Mouse (Mus musculus): ENCODE measurements around the gene Dmxl2. TPM values are rescaled to one million over a fixed set of nuclear protein-coding genes. Genes with fewer than 3 reads are reported as not detected.

Dmxl2 gene
- 100 to 1,000 TPM; 214 TPM for total RNA-seq (2021)
- long read RNA-seq, experiment 1, partial matches to known transcripts, result 12 of 18 reads
- long read RNA-seq, experiment 1, other reads (novel, unspliced or antisense), result 6 of 18 reads
- long read RNA-seq, experiment 2, full-length matches to known transcripts, result 1 of 32 reads
- long read RNA-seq, experiment 2, partial matches to known transcripts, result 22 of 32 reads
- long read RNA-seq, experiment 2, other reads (novel, unspliced or antisense), result 9 of 32 reads

DNA sequence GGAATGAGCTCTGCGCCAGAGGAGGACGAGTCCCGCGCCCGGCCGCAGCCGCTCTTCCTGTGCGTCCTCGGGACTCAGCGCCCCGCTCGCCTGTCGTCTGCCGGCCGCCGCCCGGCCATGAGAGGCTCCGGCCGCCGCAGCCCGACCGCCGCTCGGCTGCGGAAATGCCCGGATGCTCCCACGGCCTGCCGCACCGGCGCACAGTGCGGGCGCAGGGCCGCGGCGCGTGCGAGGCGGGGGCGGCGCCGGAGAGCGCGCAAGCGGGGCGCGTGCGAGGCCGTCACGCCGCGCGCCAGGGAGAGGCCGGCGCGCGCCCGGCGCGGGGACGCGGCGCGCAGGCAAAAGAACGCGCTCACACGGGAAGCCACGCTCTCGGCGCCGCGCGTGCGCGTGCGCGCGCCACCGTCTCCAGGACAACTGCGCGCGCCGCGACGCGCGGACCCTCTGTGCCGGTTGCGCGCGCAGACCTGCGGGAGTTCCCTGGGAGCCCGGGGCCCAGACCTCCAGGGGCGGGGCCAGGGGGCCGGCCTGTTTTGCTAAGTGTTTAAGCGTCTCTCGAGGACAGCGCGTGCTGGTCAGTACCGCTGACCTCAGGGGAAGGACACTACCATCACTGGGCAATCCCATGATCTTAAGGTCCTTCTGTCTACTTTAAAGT lies at the start of gene Dmxl2:
TSS of gene Dmxl2 (minus strand) at position 174 of the 658 bp plus-strand sequence.
- H3K27ac ChIP-seq, result peak within 1 kb of the TSS; percentile 98
- H3K4me3 ChIP-seq, result peak within 1 kb of the TSS; percentile 97
- TF ChIP-seq CTCF (conservative IDR thresholded peaks at IDR 0.05), result no peak
- DNase-seq (ENCODE audit: low spot score in 2 of 2), result peak; percentile 77 to 83

DNA sequence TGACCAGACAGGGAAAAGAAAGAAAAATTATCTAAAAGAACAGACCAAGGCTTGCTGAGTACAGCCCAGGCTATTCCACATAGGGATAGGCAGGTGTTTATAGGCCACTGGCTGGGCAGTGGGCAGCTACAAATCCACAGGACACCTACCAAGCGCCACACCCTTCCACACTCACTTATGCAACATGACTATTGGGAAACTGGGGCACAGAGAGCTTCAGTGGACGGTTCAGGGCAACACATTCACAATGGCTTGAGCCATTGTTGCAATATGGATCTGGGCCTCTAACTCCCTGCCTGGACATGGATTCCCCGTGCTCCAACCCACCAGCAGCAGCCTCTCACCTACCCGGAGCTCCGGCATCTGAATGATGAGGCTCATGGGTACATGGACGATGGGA lies 48.0 kb upstream of the Dmxl2 start:
- no peak overlapping the region for H3K27ac ChIP-seq
- no peak for DNase-seq (ENCODE audit: low spot score in 2 of 2)

DNA sequence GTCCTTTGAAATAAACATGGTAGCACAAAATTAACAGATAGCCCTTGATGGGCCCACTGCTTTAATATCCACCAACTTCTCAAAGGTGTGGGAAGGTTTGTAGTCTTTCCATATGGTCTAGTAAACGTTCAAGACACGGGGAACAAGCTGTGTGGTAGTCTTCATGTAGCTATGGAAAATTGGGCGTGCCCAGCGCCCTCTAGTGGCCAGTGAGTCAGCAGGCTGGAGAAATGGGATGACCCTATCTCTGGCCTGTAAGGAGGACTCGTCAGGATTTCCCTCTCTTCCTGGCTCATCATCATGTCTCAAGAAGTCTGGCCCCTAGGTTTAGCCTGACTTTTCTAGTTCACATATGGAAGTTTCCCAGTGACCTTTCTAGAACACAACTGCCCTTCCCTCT lies 46.1 kb upstream of the Dmxl2 start:
- Histone ChIP-seq H3K27ac (no peak overlapping the region), H3K4me3 (no peak overlapping the region)
- TF ChIP-seq CTCF (conservative IDR thresholded peaks at IDR 0.05), result peak; percentile 94
- peak in 1 of 2 experiments; percentile 62 for DNase-seq (ENCODE audit: low spot score in 2 of 2)

More for the DNA sequence above, 48.0 kb upstream of the Dmxl2 start:
- TF ChIP-seq CTCF (conservative IDR thresholded peaks at IDR 0.05), result no peak
- no peak overlapping the region for H3K4me3 ChIP-seq

DNA sequence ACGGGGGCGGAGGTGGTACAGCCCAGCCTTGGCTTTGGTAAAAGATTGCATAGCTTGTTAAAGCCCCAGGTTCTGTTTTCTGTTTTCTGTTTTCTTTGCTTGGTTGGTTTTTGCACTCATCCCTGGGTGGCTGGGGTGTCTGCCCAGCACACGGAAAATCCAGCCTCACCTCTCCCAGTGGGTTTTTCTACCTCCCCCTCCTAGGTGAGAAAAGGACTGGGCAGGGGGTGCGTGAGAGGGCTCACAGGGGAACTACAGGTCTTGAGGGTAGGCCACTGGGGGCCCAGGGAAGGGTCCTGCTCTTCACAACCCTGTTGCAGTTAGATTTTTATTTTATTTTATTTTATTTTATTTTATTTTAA lies 43.5 kb upstream of the Dmxl2 start:
- TF ChIP-seq CTCF (conservative IDR thresholded peaks at IDR 0.05), result no peak
- DNase-seq (ENCODE audit: low spot score in 2 of 2), result no peak
- Histone ChIP-seq H3K4me3 (no peak overlapping the region), H3K27ac (no peak overlapping the region)

DNA sequence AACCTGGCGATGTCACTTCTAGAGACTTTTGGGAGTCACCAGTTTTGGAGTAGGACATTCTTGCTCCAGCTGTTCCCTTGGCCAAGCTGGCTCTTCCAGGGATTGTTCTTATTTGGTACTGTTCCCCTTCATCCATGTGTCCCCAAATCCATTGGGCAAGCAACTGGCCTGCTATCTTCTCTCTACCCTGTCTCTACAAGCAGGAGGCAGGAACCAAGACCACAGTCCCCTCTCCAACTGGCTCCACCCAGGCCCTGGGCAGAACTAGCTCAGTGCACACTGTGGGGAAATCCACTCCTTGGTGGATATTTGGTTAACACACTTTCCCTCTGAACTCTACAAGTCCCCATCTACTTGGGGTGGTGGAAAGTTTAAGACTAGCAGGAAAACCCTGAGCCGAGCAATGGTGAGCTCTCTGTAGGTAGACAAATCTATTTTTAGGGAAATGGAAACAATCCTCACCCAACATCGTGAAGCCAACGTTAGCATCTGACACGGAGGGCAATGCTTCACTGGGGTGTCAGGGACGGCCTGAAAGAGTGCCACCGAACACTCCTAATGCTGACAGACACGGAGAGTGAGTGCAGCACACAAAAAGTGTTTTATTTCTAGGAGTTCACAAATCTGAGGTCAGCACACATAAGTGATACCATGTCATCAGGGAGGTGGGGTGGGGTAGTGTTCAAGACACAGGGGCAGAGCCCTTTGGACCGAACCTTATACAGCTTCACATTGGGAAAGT lies 43.0 kb upstream of the Dmxl2 start:
- H3K4me3 ChIP-seq, result no peak overlapping the region
- no peak for DNase-seq (ENCODE audit: low spot score in 2 of 2)
- no peak overlapping the region for H3K27ac ChIP-seq
- TF ChIP-seq CTCF (conservative IDR thresholded peaks at IDR 0.05), result no peak

DNA sequence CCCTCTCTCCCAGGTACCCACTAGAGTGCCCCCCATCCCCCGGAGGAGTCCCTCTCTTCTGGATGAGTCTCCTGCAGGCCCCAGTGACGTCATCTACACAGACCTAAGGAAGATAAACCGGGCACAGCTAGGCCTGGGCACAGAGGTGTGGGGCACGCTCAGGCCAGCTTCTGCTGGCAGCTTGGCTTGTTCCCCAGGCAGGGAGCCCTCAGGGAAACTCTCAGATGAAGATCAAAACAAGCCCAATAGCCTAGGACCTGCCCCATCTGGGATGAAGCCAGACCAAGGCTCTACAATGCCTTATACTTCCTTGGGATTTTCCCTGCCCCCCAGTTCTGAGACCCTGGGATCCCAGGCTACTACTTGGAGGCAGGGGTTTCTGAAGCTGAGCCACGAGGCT lies 39.4 kb upstream of the Dmxl2 start:
- TF ChIP-seq CTCF (conservative IDR thresholded peaks at IDR 0.05), result no peak

DNA sequence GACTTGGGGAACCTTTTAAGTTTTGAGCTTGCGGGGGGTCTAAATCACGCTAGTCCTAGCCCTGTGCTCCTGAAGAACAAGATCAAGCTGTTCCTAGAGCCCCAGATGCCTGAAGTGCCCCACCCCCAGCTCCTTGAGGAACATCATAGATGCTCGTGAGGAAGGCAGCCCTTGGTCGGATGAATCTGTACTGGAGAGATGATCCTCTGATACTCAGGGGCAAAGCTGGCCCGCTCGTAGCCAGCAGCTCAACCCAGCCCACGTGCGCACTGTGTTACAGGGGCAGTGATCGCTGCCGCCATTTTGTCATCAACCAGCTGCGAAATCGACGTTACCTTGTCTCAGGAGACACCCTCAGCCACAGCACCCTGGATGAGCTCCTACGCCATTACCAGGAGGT lies 37.3 kb upstream of the Dmxl2 start, which contains the start of gene Sh2d7:
TSS of gene Sh2d7 (plus strand) at position 301 of the 400 bp plus-strand sequence.
- TF ChIP-seq CTCF (conservative IDR thresholded peaks at IDR 0.05), result no peak
- no peak for DNase-seq (ENCODE audit: low spot score in 2 of 2)
- Histone ChIP-seq H3K27ac (peak within 1 kb of the TSS; percentile 71; the same call in 1 of the 2 replicates), H3K4me3 (no peak within 1 kb of the TSS)

More for the DNA sequence above, 39.4 kb upstream of the Dmxl2 start:
- Histone ChIP-seq H3K27ac (no peak overlapping the region), H3K4me3 (no peak overlapping the region)
- no peak for DNase-seq (ENCODE audit: low spot score in 2 of 2)

DNA sequence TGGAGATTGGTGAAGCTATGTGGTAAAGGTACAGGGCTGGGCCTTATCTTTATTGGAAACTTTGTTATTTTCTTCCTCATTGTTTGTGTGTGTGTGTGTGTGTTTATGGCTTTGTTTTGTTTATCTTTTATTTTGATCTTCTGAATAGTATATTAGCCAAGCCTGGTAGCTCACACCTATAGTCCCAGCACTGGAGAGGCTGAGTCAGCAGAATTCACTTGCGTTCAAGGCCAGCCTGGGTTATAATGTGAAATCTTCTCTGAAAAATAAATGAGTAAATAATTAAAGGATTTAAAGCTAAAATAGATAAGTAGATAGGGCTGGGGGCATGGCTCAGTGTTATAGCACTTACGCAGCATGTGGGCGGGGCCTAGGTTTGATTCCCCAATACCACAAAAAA lies 36.8 kb upstream of the Dmxl2 start:
- no peak overlapping the region for H3K4me3 ChIP-seq
- no peak for TF ChIP-seq CTCF (conservative IDR thresholded peaks at IDR 0.05)
- DNase-seq (ENCODE audit: low spot score in 2 of 2), result no peak
- H3K27ac ChIP-seq, result no peak overlapping the region

DNA sequence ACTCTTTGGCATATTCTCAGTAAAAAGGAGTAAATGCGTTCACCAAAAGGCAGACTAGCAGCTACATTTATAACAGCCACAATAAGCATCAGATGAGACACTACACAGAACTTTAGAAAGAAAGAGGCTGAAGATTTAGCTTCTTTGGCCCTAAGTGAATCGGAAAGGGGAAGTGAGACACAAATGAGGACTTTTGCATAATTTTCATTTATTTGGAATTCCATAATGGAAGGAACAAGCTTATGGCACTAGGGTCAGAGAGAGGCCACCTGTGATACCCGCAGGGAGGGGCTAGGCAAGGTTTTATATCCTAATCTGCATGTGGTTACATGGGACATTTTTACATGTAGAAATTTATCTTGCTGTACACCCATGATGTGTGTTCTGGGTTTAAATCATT lies 36.1 kb upstream of the Dmxl2 start:
- no peak overlapping the region for H3K4me3 ChIP-seq
- TF ChIP-seq CTCF (conservative IDR thresholded peaks at IDR 0.05), result no peak
- DNase-seq (ENCODE audit: low spot score in 2 of 2), result no peak
- H3K27ac ChIP-seq, result peak overlapping the region; percentile 71

DNA sequence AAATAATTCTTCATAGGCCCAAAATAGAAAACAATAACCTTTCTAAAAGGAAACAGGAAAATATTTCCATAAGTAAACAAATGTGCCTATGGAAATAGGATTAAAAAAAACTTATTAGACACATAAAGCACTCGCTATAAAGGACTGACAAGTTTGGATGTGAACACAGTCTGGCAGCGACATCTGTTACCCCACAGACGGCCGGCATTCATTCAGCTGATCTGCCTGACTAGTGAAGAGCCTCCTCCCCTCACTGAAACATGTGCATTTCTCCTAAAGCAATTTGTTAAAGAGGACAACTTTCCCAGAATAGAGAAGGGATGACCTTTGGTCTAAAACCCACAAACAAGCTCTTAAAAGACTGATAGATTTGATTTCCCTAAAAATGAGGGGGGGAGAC lies 35.6 kb upstream of the Dmxl2 start:
- H3K27ac ChIP-seq, result peak overlapping the region; percentile 71
- peak; percentile 74 to 80 for DNase-seq (ENCODE audit: low spot score in 2 of 2)
- no peak overlapping the region for H3K4me3 ChIP-seq
- no peak for TF ChIP-seq CTCF (conservative IDR thresholded peaks at IDR 0.05)

DNA sequence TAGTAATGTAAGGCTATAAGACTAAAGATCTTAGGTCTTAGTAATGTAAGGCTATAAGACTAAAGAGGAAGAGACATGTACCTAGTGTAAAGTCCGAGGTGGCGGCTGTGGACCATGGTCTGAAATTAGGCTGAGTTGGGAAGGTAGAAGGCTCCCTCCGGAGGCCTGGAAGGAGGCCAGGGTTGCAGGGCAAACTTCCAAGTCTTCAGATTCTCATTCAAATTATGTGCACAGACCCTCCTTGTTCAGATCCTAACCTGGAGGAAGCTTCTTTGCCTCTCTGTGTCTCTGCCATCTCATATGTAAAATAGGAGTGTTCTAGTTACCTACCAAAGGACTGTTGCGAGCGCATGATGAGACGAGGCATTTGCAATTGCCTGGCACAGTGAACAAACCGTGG lies 34.8 kb upstream of the Dmxl2 start:
- DNase-seq (ENCODE audit: low spot score in 2 of 2), result no peak
- Histone ChIP-seq H3K4me3 (no peak overlapping the region), H3K27ac (peak overlapping the region; percentile 62)
- TF ChIP-seq CTCF (conservative IDR thresholded peaks at IDR 0.05), result no peak

DNA sequence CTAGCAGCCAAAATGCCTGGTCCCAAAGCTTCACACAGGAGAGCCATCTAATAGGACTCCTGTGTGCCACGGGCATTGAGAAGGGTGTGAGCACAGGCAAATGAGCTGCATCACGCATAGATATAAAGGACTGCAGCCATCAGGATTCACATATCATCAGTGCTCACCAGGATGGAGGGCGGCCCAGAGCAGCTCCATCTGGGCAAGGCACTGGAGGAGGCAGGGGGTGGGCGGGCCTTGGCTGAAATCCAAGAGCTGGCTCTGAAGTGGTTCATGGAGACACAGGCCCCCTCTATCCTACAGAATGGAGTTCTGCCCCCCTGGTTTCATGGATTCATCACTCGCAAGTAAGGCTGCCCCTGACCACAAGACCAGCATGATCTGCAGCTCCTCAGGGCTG lies 32.5 kb upstream of the Dmxl2 start:
- no peak overlapping the region for H3K4me3 ChIP-seq
- no peak for TF ChIP-seq CTCF (conservative IDR thresholded peaks at IDR 0.05)
- DNase-seq (ENCODE audit: low spot score in 2 of 2), result peak; percentile 84 to 87
- H3K27ac ChIP-seq, result peak overlapping the region; percentile 88

DNA sequence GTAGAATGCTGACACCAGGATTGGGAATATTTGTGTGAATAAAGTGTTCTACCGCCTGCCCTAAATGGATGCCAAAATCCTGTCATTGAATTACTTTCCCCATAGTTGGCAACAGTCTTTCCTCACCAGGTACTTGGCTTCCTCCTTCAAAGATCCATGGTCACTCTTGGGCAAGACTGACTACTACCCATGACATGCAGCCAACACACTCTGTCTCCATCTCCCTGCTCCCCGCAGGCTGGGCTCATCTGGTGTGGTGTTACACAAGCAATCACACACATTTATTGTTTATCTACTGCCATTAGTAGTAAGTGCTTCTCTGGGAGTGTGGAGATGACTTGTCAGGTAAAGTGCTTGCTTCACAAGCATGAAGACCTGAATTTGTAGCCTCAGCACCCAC lies 31.5 kb upstream of the Dmxl2 start:
- Histone ChIP-seq H3K4me3 (no peak overlapping the region), H3K27ac (peak overlapping the region; percentile 48)
- no peak for DNase-seq (ENCODE audit: low spot score in 2 of 2)
- no peak for TF ChIP-seq CTCF (conservative IDR thresholded peaks at IDR 0.05)
